Mouse (Mus musculus) liver, postnatal 0 days (tissue): ENCODE results near the gene Ern2.

ENCODE experiments used
- CTCF ChIP-seq: sonication (generic); IDR thresholded peaks from 2 replicates; pipeline ENCODE4 v1.5.1; 2016; ENCODE audit warnings: antibody characterized with exemption, low read depth
- EP300 ChIP-seq: IDR thresholded peaks from 2 replicates; pipeline ENCODE4 v1.6.1; 2016; ENCODE audit warnings: antibody characterized with exemption, low read depth, mild to moderate bottlenecking

GRCm38 (mm10) chr7:122138190-122138589 lies 47.8 kb downstream of the Ern2 start:
- TF ChIP-seq CTCF (no peak), EP300 (no peak)
